Mouse (Mus musculus) gastrocnemius, postnatal 36 days (tissue): ENCODE measurements around the gene S100a1. TPM values are rescaled to one million over a fixed set of nuclear protein-coding genes. Genes with fewer than 3 reads are reported as not detected.

Experiments used
- DNase-seq, 2 experiments: peaks; one replicate each; pipeline ENCODE4 v3.0.0; 2022
- intact Hi-C: fragments of 180-260 bp; cut with DNase I; formaldehyde crosslinking; loops from one replicate; pipeline ENCODE4 v1.15.1; 2025
- total RNA-seq, 2 experiments: library from RNA; stranded (reverse); gene quantifications; 2 replicates each; pipeline ENCODE4 v1.2.3; 2021

S100a1 gene
- total RNA-seq, 2 experiments from 2014 or later, result 120 to 124 TPM

GRCm38 (mm10) chr3:90467618-90468300 lies 46.4 kb downstream of the S100a1 start:
- intact Hi-C loops, result loop anchor here (5.0 kb wide), 1 partner anchor 245 kb away; no protein-coding TSS in a partner anchor
- no peak for DNase-seq

- intact Hi-C loops, result loop anchor here (1.0 to 5.0 kb wide), 2 partner anchors 54 to 244 kb away; no protein-coding TSS in a partner anchor
- peak in 1 of 2 experiments; percentile 35 for DNase-seq
Observed at GRCm38 (mm10) chr3:90466311-90466766, 47.9 kb downstream of the S100a1 start.

GRCm38 (mm10) chr3:90465686-90466310 lies 48.4 kb downstream of the S100a1 start, which contains the start of gene Npr1:
Gene Npr1, minus strand, starts transcription at chr3:90465866.
- intact Hi-C loops, result loop anchor here (1.0 to 5.0 kb wide), 2 partner anchors 53 to 243 kb away; no protein-coding TSS in a partner anchor

GRCm38 (mm10) chr3:90465081-90465685 lies 49.0 kb downstream of the S100a1 start:
- DNase-seq, result peak in 1 of 2 experiments; percentile 40
- intact Hi-C loops, result loop anchor here (5.0 kb wide), 1 partner anchor 243 kb away; no protein-coding TSS in a partner anchor

More at GRCm38 (mm10) chr3:90465686-90466310, 48.4 kb downstream of the S100a1 start, which contains the start of gene Npr1:
- peak; percentile 43 to 47 for DNase-seq

- peak in 1 of 2 experiments; percentile 19 for DNase-seq
- intact Hi-C loops, result loop anchor here (5.0 kb wide), 1 partner anchor 242 kb away; no protein-coding TSS in a partner anchor
Observed at GRCm38 (mm10) chr3:90464552-90465080, 49.6 kb downstream of the S100a1 start.

GRCm38 (mm10) chr3:90462579-90462978 lies 51.6 kb downstream of the S100a1 start:
- no peak for DNase-seq
- intact Hi-C loops, result no loop called here

- intact Hi-C loops, result no loop called here
- DNase-seq, result no peak
Observed at GRCm38 (mm10) chr3:90461935-90462334, 52.3 kb downstream of the S100a1 start.

Other genes starting within 250 kb of the S100a1 start
- 10 to 100 TPM; 78.4 to 81.8 TPM for gene Dennd4b, start 249.2 kb downstream of the S100a1 start, total RNA-seq
- 10 to 100 TPM; 36.1 to 50.1 TPM for gene Gatad2b, start 221.2 kb downstream of the S100a1 start, total RNA-seq
- under 1 TPM; 0.59 to 0.91 TPM for gene Slc27a3, start 124.5 kb downstream of the S100a1 start, total RNA-seq
- 10 to 100 TPM; 14.3 to 15.0 TPM for gene Ints3, start 80.8 kb downstream of the S100a1 start, total RNA-seq
- gene Npr1, start 48.5 kb downstream of the S100a1 start, total RNA-seq, result 1 to 10 TPM; 5.7 to 6.1 TPM
- 10 to 100 TPM; 23.8 to 25.4 TPM for gene Ilf2, start 38.3 kb downstream of the S100a1 start, total RNA-seq
- 10 to 100 TPM; 58.8 to 68.7 TPM for gene Snapin, start 23.4 kb downstream of the S100a1 start, total RNA-seq
- gene Chtop, start 4.9 kb downstream of the S100a1 start, total RNA-seq, result 10 to 100 TPM; 84.4 to 90.1 TPM
- gene S100a13, start within 50 bp of the S100a1 start, total RNA-seq, result 1 to 10 TPM; 9.2 to 9.6 TPM
- gene S100a14, start 12.5 kb upstream of the S100a1 start, total RNA-seq, result under 1 TPM in 1 of 2 experiments, not detected in 1; 0.30 TPM
- 10 to 100 TPM; 58.6 to 63.8 TPM for gene S100a16, start 22.9 kb upstream of the S100a1 start, total RNA-seq
- not detected for gene S100a3, start 46.2 kb upstream of the S100a1 start, total RNA-seq
- gene S100a2, start 75.9 kb upstream of the S100a1 start, total RNA-seq, result not detected
- gene Gm42674, start 87.5 kb upstream of the S100a1 start, total RNA-seq, result not detected
- 10 to 100 TPM; 16.4 to 16.5 TPM for gene S100a4, start 89.4 kb upstream of the S100a1 start, total RNA-seq
- under 1 TPM in 1 of 2 experiments, not detected in 1; 0.72 TPM for gene S100a5, start 94.1 kb upstream of the S100a1 start, total RNA-seq
- gene S100a6, start 98.5 kb upstream of the S100a1 start, total RNA-seq, result 10 to 100 TPM; 61.9 to 77.2 TPM
- gene S100a7a, start 139.6 kb upstream of the S100a1 start, total RNA-seq, result under 1 TPM in 1 of 2 experiments, not detected in 1; 0.28 TPM
- not detected for gene S100a8, start 154.6 kb upstream of the S100a1 start, total RNA-seq
- gene S100a9, start 181.3 kb upstream of the S100a1 start, total RNA-seq, result not detected
- gene Pglyrp4, start 212.5 kb upstream of the S100a1 start, total RNA-seq, result not detected